Mouse (Mus musculus): ENCODE data around the gene Gm21983.

DNA sequence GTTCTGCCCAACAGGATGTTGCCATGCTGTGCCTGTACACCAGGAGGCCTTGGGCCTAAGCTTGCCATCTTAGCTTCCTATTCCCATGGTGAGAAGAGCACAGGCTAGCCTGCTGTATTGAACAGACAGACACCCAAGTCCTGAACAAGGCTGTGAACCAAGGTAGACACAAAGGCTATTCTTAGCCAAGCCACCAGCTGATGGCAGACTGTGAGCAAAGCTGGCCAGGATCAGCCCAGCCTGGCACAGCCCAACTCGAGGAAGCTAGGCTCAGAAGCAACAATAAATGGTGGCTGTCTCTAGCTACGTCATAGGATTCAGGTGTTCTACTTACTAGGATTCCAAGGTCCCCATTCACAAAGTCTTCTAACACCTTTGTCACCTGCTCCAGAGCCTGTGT lies 31.7 kb upstream of the Gm21983 start:
- TF ChIP-seq CTCF (IDR thresholded peaks at IDR 0.05; ENCODE audit: borderline replicate concordance, insufficient read depth, low read depth, low read length) (no peak), POLR2A (IDR thresholded peaks at IDR 0.05; ENCODE audit: borderline replicate concordance, insufficient read depth, low read length) (no peak)

Data from cerebellum, adult 2 months (tissue).